Mouse (Mus musculus) gastrocnemius, postnatal 4 days (tissue): Measurements from ENCODE around the gene Klf16. TPM values are rescaled to one million over a fixed set of nuclear protein-coding genes. Genes with fewer than 3 reads are reported as not detected.

Experiments used
- DNase-seq, 2 experiments: peaks; one replicate each; pipeline ENCODE4 v3.0.0; 2021 to 2022; ENCODE audit warnings: low spot score in 2 of 2, mixed read lengths in 2 of 2
- long read RNA-seq, 2 experiments: library from polyadenylated mRNA; stranded (forward); transcript quantifications; one replicate each; pipeline ENCODE4 v2.0.0; 2021
- total RNA-seq, 2 experiments: library from RNA; stranded (reverse); gene quantifications; 2 replicates each; pipeline ENCODE4 v1.2.3; 2021

Klf16 gene
- total RNA-seq = 1 to 10 TPM; 7.5 to 8.5 TPM
- long read RNA-seq, experiment 1, partial matches to known transcripts = 0 of 3 reads
- long read RNA-seq, experiment 1, other reads (novel, unspliced or antisense) = 0 of 3 reads
- long read RNA-seq, experiment 2, transcript Klf16-201 (2 exons, 2,674 nt) = major isoform, 5 of 5 reads
- long read RNA-seq, experiment 2, partial matches to known transcripts = 0 of 5 reads
- long read RNA-seq, experiment 2, other reads (novel, unspliced or antisense) = 0 of 5 reads

- peak; percentile 96 for DNase-seq
Measured at GRCm38 (mm10) chr10:80577195-80578130, at the start of gene Klf16. Gene Klf16 (minus strand): TSS chr10:80577321.

DNA sequence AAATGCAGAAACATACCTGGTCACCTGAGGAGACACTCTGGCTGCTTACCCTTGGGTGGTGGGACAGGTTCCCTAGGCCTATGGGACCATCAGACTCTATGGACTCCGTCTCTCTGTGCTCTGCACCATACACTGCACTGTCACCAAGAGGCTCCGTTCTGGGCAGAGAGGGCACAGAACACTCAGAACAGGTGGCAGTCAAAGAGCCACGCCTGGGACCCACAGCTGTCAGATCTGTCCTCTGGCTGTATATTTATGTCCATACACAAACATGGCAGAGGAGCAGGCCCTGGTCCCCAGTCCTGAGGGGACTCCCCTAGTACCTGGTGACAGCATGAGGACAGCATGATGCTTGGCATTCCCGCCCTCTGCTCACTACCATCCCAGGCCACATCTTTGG, 48.6 kb upstream of the Klf16 start:
- DNase-seq = no peak

DNA sequence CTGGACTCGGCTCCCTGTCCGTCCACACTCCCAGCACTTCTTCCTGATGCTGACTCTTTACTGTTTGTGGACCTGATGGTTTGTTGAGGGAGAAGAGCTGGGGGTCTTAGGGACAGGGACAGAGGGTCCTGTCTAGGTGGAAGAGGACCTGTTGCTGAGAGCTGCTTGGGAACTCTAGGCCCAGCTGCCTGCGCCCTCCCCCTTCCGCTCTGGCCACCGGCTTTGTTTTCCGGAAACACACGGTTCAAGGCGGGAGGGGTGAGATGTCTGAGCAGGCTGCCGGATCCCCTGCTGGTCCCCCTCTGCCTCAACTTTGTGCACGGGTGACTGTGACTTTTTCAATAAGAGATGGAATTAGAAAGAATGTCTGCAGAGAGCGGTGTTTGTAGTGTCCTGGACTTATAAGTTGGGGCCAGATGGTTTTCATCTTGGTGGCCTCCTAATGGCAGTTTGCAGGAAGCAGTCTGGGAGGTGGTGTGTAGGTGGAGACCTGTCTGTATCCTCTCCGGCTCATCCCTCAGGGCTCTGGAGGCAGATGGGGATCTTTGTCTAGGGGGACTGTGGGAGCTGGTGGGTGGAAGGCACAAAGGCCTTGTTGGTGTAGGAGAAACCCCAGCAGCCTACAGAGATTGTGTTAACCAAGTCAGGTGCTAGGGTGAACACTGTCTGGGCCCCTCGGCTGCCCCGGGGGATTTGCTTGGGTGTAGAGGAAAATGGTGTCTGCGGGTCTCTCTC, 46.5 kb upstream of the Klf16 start:
- peak in 1 of 2 experiments; percentile 58 for DNase-seq

GRCm38 (mm10) chr10:80622661-80623456, 45.7 kb upstream of the Klf16 start, which contains the start of gene Csnk1g2:
Gene Csnk1g2 (plus strand): TSS chr10:80622838.
- peak in 1 of 2 experiments; percentile 61 for DNase-seq

DNA sequence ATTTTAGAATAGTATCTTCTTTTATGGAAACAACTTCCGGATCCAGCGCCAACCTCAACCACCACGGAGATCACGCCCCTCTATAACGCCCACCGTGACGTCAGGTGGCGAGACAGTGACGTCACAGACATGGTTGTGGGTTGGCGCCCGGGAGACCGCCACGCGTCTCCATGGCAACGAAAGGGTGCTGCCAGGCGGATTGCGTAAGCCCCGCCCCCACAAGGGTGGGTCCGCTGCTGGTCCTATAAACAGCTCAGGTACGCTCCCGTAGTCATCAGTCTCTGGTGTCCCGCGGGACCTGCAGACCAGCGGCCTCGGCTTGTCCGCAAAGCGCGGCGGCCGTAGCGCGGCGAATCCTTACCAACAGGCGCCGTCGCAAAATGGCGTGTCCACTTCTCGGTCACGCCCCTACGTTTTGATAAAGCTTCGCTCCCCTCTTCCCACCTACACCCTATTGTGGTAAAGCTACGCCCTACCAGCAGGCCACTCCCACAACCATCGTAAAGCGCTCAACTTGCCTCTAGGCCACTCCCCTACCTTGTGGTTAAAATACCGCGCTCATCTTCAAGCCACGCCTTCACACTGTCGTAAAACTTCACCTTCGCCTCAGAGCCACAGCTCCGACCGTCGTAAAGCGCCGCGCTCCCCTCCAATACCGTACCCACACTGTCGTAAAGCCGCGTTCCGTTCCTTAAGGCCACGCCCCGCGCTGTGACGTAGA, 45.0 kb upstream of the Klf16 start:
- peak; percentile 96 to 99 for DNase-seq

GRCm38 (mm10) chr10:80621690-80621939, 44.5 kb upstream of the Klf16 start:
- DNase-seq = no peak

GRCm38 (mm10) chr10:80620796-80621689, 43.9 kb upstream of the Klf16 start:
- DNase-seq = no peak

DNA sequence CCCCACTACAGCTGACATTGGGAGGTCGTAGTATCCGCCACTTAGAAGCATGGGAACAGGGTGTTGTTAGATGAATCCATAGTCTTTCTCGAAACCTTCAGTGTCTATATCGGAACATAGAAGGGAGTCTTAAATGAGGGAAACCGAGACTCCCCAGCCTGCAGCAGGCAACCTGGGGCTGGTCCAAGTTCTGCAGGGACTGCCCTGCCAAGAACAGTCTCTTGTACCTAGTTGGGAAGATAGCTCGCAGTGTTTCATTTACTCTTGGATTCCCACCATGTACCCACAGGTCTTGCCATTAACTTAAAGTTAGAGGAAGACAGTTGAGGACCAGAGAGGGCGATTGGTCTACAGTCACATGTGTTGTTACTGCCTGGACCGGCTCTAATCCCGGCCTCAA, 43.2 kb upstream of the Klf16 start:
- no peak for DNase-seq

DNA sequence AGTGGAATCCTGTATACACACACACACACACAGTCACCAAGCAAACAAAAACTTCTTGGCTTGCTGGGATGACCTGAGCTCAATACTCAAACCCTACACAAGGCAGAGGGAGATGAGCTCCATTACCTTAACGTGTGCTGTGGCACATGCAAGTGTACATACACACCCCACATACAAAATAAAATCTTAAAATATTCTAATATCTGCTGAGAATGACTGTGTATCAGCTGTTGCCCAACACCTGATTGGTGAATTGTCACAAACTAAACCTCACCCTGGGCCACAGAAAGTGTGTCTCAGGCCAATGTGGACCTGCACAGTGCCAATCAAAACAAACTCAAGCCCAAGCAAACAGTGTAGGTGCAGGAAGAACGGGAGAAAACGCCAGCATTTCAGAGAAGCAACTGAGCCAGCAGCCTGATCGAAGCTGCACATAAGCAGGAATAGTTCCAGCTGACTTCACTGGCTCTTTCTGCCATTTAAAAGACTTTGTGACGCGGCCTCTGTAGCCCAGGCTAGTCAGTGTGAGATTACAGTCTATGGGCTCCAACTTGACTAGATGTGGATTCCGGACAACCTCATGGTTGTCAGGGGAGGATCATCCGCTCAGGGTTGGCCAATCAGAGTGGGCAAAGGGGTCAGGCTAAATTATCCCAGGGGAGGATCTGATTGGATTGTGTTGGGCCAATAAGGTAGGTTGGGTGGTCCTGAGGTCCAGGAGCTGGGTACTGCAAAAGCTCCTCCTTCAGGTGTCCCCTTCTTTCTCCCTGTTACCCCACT, 42.5 kb upstream of the Klf16 start:
- DNase-seq = no peak

GRCm38 (mm10) chr10:80618181-80618580, 41.1 kb upstream of the Klf16 start:
- DNase-seq = no peak

DNA sequence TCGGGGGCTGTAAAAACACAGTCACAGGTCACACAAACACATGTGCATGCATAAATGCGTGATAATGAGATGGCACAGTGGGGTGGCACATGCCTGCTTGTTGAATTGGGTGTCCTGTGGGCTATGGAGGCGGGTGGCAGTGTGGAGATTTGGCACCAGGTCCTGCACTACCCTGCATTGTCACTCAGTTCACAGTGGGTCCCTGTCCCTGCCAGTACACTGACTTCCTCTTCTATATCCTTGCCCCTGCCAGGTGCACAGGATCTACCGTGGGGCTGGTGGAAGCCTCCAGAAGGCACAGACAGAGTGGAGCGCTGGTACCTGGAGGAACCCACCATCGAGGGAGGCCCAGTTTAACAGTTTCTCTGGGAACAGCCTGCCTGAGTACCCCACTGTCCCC, 37.2 kb upstream of the Klf16 start:
- DNase-seq = no peak

- DNase-seq = no peak
Measured at GRCm38 (mm10) chr10:80613821-80614220, 36.7 kb upstream of the Klf16 start.

DNA sequence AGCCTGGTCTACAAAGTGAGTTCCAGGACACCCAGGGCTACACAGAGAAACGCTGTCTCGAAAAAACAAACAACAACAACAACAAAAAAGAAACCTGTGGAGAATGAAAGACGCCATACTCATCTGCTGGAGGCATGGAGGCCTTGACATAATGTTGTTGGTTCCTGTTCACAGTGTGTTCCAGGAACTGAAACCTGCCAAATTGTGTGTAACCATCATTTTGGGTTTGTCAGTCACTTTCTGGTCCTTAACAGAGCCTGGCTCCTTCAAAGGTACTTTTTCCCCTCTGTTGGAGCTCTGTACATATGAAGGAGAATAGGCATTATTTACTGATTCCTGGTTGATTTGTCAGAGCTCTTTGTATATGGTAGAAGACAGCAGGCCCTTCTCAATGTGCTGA, 34.8 kb upstream of the Klf16 start:
- DNase-seq = no peak

DNA sequence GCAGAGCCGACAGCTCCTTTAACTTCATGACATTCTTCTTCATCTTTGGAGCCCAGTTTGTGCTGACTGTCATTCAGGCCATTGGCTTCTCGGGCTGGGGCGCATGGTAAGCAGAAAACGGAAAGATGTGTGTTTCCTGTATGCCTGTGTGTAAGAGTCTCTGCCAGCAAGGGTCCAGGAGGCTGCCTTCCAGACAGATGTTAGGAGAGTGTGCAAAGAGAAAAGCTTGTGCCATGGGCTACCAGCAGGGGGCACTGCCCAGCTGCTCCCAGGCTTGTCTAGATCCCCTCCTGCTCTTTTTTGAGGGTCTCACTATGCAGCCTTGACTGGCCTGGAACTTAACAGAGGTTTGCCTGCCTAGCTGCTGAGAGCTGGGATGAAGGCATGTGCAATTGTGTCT, 33.9 kb upstream of the Klf16 start:
- no peak for DNase-seq

DNA sequence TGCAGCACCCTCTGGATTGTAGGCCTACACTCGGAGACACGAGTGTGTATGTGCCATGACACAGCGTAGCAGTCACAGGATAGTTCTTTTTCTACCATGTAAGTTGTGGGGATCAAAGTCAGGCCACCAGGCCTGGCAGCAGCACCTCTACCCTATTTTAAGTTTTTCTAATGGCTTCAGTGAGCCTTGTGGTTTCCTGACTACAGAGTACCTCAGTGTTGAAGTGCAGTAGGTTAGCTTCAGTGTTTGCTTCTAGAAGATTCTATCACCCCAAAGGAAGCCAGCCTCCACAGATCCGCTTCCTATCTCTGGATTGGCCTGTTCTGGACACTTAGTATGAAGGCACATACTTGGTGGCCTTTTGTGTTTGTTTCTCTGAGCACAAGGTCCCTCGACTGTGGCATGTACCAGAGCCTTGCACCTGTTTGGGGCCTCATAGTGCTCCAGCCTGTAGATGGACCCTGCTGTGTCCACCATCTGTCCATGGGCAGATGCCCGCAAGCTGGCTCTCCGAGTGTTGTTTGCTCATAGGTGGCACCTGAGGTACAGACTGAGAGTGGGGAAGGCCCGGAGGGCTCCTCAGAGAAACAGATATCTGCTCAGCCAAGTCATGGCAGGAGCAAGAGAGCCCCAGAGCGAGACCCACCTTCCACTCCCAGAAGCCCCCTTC, 33.1 kb upstream of the Klf16 start:
- DNase-seq = no peak

DNA sequence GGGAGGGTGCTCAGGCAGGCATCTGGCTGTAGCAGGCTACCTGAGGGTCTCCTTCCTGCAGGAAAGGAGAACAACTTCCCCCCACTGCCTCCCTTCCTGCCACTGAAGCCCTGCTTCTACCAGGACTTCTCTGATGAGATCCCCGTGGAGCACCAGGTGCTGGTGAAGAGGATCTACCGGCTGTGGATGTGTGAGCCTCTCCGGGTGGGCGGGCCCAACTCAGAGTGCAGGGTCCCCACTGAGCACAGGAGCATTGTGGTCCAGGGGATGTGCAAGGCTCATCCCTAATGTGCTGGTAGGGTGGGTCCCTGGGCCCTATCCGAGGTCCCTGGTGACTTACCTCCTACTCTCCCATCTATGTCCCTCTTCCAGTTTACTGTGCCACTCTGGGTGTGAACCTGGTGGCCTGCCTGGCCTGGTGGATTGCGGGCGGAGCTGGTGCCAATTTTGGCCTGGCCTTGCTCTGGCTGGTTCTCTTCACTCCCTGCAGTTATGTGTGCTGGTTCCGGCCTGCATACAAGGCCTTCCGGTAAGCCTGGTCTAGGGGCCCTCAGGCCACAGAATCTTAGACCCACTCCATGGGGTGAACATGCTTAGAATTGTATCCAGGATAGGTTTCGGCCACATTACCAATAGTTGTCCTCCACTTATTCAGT, 32.3 kb upstream of the Klf16 start:
- no peak for DNase-seq

DNA sequence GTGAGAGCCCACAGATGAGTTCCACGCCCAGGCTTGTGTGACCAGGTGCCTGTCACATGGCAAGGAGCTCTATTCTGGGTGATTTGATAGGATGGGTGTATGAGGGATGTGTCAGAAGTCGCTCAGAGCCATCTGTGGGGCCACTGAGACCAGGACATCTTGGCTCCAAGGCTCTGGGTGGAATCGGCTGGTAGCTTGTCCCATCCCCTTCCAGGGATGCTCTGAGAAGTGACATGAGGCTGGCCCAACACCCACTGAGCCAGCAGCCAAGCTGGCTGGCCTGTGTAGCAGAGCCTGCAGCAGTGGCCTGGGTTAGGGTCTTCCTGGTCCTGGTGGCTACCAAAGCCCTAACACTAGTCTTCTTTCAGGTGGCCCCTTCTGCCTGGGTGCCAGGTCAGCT, 31.3 kb upstream of the Klf16 start:
- no peak for DNase-seq
